Mouse (Mus musculus) fibroblast of lung, adult 2 months (primary cell): ENCODE data around the gene Pcx.

ENCODE experiments used
- DNase-seq: peaks from one replicate; pipeline ENCODE4 v3.0.0-alpha.2; 2011; ENCODE audit warnings: low read depth

Gene Pcx

DNA sequence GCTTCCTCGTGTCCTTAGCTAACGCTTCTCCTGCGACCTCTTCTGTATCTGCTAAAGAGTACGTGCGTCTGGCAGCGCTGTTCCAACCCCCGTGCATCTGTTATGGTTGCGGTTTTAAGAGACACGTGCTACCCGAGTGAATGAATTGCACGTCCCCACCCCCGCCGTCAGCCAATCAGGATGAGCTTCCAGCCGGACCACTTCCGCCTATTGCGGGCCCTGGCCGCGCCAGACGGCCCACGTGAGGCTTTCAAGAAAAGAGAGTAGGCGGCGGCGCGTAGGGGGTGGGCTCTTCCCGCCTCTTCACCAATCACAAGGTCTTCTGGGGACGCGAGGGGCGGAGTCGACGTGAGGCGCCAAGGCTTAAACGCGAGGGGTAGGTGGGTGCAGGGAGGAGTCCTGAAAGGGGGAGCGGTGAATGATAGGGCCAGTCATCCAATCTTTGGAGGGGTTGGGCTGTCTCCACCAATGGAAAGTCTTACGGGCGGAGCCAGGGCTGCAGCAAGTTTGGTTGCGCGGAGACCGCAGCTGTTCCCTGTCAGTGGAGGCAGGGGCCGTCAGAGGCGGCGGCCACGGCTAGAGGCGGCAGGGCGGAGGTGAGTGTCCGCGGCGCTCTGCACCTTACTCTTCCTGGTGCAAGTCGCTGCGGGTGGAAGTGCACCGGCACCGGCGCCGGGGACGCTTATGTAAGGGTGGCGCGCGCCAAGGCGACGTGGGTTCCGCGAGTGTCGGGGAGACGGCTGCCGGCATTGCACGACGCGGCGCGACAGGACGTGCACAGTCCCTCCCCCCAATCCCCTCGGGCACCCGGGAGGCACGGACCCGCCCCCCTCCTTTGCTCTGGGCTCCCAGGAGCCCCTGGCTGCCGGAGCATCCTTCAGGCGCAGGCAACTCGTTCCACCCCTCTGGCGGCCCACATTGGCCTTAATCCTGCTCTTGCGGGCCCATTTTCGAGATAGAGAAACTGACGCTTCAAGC, at the start of gene Pcx:
Pcx (plus strand) TSS at position 487 of the 978 bp plus-strand sequence.
- peak; percentile 99 for DNase-seq

DNA sequence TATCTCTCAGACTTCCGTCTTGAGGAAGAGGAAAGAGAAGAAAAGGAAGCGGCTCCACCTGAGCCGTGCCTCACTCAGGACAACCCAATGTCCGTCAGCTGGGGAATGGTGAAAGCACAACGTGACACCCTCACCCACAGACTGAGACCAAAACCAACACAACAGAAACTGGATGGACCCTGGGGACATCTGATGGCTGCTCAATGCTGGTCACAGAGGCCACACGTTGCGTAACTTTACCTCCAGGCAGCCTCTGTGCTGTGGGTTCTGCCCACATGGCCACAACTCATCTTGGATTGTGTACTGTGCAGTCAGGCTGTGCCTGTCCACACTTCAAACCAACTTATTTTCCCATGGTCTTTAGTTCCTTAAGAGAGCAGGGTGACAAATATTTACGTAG, 48.3 kb upstream of the Pcx start:
- no peak for DNase-seq

DNA sequence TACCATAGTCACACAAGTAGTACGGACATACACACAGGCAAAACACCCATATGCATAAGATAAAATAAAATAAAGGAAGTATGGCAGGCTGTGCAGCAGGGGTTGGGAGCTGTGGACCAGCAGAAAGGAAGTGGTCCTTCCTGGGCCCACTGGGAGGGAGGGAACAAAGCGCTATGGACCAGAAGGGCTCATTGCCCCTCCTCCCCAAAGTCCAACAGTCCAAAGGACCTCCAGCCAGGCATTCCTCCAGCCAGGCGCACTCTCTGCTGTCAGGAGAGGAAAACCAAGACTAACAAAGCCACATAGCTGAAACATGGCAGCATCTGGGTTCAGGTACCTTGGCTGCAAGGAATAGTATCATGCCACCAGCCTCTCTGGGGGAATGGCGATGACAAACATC, 45.6 kb upstream of the Pcx start:
- DNase-seq, result no peak

GRCm38 (mm10) chr19:4468363-4468762, 41.9 kb upstream of the Pcx start:
- no peak for DNase-seq

DNA sequence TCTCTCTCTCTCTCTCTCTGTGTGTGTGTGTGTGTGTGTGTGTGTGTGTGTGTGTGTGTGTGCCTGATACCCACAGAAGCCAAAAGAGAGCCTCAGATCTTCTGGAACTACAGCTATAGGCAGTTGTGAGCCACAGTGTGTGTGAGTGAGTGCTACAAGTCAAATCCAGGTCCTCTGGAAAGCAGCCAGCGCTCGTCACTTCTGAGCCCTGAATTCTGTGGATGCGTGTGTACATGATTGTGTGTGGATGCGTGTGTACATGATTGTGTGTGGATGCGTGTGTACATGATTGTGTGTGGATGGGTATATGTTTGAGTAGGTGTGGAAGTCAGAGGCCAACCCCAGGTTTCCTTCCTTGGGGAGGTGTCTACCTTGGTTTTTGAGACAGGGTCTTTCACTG, 36.7 kb upstream of the Pcx start:
- DNase-seq, result no peak

DNA sequence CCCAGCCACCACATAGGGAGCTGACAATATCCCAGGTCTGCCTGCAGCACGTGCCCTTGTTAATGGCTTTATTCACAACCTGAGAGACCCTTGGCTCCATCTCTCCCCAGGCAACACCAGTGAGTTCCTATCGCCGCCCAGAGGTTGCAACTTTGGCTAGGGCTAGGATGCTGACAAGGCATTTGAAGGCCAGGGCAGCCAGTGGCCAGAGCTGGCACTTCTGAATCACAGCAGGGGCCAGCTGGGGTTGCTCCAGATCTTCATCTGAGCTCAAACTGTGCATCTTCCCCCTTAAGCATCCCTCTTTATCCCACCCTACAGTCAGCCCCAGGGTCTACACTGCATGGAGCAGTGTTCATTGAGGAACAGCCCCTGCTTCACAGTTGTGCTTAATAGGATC, 35.5 kb upstream of the Pcx start:
- DNase-seq, result no peak

GRCm38 (mm10) chr19:4475224-4475925, 34.9 kb upstream of the Pcx start:
- no peak for DNase-seq

DNA sequence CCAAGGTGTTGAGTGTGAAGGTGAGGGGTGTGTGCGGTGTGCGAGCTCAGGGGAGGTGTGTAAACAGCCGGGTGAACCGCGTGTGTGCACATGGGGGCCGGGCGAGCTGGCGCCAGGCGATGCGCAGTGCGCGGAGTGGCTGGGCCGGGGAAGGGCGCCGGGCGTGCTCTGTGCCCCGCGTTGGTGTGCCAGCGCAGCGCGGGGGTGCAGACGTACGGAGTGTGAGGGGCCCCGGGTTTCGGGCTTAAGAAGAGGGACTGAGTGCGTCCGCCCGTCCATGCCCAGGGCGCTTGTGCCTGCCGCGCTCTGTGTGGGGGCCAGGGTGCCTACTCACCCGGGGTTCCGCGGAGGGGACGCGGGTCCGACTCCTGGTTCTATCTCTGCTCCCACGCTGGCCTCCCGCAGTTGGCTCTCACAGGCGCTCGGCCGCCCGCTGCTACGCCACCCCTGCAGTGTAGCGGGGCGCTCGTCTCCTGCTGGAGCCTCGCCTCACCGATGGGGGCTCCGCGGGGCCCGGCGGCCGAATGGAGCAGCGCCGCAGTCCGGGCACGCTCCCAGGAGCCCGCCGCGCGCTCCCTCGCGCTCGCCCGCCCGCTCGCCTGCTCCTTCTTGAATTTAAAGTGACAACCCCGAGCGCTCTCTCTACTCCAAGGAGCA, 33.5 kb upstream of the Pcx start:
- no peak for DNase-seq

DNA sequence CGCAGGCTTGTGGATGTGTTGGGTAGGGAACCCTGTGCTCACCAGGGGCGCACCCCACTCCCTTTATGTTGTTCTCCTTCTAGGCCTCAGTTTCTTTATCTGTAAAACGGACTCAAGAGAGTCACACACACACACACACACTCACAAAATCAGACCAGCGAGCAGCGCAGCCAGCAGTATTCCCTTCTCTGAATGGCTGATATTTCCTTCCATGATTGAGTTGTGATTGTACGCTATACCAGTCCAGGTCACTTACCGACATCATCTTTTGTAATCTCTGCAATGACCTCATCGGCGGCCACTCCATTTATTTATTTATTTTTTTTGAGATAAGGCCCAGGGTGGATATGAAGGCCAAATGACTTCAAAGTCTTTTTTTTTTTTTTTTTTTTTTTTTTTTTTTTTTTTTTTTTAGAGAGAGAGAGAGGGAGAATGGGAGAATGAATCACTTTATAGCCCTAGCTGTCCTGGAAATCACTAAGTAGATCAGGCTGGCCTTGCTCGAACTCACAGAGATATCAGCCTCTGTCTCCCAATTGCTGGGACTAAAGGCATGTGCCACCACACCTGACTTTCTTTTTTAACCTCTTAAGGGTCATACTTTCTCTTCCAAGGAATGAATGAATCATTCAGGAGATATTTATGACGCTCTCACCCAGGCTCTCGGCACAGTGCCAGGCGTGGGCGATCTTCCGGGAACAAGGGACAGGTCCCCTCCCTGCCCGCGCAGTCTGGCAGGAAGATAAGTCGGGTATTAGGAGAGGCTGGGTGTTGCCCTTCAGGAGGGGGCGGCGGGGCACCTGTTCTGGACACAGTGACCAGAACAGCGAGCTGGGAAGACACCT, 32.7 kb upstream of the Pcx start, which contains the start of gene Syt12:
Syt12 (minus strand) TSS at position 103 of the 845 bp plus-strand sequence.
- DNase-seq, result no peak

DNA sequence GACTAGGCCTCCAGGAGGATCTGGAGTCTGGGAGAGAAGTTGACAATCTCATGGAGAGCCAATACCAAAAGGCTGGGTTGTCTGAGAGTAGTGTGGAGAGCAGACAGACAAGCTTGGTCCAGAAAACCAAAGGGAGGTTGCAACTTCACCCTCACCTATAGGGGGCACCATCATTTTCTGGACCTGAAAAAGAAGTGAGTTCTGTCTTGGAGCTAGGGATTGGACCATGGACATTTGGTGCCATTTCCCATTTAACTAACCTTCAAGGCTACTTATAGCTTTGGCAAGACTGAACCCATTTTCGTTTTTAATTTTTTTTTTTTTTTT, 32.1 kb upstream of the Pcx start:
- no peak for DNase-seq

GRCm38 (mm10) chr19:4480041-4480440, 30.2 kb upstream of the Pcx start:
- DNase-seq, result no peak

DNA sequence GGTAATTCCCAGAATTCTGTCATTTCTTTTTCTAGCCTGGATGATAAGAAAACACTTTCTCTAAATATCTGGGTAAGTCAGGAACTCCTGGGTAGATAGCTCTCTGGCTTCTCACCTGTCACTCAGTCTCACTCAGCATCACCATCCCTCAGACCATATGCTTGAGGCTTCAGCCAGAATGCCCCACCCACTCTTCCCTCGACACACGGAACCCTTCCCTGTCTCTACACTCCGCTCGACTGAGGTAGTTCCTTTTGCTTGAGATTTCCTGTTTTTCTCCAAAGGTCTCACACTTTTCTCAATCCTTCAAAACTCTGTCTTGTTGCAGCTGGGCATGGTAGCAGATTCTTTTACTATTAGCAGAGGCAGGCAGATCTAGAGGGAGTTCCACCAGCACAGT, 28.9 kb upstream of the Pcx start:
- DNase-seq, result no peak

DNA sequence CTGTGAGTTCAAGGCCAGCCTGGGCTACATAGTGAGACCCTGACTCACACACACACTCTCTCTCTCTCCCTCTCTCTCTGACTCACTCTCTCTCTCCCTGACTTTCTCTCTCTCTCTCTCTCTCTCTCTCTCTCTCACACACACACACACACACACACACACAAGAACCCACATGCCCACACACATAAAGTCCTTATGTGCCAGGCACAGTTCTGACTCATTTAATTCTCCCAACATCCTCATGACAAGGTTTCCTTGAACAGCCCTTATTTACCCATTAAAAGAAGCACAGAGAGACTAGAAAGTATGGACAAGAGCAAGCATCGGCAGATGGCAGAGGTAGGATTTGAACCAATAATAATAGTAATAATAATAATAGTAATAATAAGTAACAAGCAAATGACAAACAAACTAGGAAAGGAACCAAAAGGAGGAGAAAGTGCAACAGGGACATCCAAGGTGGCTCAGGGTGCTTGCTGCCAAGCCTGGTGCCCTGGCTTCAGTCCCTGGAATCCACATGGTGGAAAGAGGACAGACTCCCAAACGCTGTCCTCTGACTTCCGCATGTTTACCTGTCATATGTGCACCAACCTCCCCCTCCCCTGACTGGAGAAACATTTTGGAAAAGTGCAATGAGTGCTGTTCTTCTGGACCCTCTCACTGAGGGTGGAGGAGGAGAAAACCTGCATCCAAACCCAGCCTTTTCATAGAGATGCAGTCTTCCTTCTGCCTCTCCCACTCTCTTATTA, 28.0 kb upstream of the Pcx start:
- no peak for DNase-seq

GRCm38 (mm10) chr19:4485006-4485405, 25.3 kb upstream of the Pcx start:
- no peak for DNase-seq

DNA sequence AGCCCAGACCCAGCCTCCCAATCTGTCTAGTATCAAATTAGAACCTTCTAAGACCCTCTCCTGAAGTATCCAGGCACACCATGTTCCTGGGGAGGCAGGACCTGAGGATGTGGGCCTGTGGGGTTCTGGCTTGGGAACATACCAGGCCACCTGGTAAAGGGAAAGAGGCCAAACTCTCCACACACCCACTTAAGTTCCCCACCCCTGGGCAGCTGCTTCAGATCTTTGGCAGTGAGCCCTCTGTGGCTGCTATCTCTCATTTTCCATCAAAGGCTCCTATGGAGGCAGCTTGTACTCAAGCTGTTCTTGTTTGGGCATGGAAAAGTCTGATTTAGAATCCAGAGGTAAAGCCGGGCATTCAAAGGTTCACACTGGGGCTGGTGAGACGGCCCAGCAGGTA, 22.4 kb upstream of the Pcx start:
- no peak for DNase-seq

DNA sequence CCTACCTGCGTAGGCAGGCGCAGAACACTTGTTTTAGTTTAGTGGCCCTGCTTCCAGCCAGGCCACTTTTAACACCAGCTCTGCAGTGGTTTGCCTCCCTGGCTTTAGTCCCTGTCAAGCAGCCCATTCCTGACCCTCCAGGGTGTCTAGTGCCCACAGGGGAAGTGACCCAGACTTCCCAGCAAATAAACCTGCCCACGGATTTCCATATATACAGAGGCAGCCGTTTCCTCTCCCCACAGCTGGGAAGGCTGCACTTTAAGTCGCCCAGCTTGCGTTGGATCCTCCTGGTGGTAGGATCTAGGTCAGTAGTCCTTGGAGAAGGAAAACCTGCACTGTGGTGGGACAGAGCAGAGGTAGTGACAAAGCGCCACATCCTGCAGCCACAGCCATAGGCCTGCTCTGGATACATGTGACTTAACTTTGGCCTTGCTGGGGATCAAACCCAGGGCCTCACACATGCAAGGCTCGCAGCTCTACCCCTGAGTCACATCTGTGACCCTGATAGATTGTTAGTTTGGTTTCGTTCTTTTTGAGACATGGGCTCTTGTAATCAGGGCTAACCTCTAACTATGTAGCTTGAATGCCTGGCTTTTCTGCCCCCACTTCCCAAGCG, 19.1 kb upstream of the Pcx start:
- DNase-seq, result no peak

GRCm38 (mm10) chr19:4492526-4493296, 17.6 kb upstream of the Pcx start:
- peak; percentile 81 for DNase-seq

DNA sequence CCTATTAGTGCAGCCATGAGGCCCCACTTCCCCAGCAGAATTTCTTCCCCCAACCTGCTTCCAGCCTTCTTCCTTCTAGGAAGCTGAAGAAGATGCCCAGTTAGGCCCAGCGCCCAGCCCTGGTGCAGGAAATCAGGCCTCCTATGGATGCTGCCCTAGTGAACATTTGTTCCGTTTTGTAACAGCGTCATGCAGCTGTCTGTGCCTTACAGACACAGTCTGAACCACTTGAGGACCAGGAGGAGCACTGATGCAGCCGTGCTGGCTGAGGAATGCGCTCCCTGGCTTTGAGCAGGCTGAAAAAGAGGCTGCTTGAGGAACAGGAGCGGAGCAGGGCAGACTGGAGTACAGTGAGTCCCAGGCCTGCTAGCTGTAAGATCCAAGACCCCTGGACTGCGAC, 15.6 kb upstream of the Pcx start:
- no peak for DNase-seq

GRCm38 (mm10) chr19:4495814-4496213, 14.5 kb upstream of the Pcx start:
- no peak for DNase-seq
